Mouse (Mus musculus) olfactory bulb, adult 2 months (tissue): ENCODE measurements around the gene Atg101.

Source experiments
- CTCF ChIP-seq: fragments of 200-500 bp; IDR thresholded peaks from 2 replicates; pipeline ENCODE4 v1.5.1; 2012; ENCODE audit warnings: low read depth, mild to moderate bottlenecking, low read length, moderate library complexity; ENCODE audit not compliant: insufficient read depth
- POLR2A ChIP-seq: fragments of 200-500 bp; IDR thresholded peaks from 2 replicates; pipeline ENCODE4 v1.6.1; 2012; ENCODE audit warnings: mild to moderate bottlenecking, low read depth, low read length, moderate library complexity; ENCODE audit not compliant: insufficient read depth

DNA sequence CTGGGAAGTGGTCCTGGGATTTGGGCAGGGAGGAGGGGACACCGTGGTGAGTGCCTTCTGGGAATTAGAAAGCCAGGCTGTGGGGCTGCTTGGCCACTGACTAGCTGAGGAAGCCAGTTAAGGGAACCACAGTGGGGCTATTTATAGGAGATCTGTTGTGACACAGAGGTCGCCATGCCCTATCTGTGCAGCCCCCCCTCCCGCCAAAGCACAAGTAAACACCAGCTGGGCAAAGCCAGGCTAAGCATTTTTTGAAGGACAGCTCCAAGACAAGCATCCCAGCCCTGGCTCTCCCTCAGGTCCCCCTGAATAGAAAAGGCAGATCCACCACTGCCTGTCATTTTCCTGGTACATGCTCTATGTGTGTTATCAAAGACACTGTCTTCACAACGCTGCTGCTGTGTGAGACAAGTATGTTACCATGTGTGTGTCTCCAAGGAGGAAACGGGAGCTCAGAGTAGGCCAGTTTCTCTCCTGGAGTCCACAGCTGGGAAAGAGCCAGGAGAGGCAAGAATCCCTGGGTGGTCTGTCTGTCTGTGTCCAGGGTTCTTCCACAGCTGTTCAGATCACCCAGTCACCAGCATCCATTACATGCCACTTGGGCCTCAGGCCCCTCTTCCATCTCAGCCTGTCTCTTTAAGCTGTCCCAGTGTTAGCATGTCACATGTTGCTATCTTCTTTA is 35.9 kb upstream of the Atg101 start:
- TF ChIP-seq CTCF (no peak), POLR2A (no peak)
